Mouse (Mus musculus): ENCODE data around the gene Fubp1. TPM values are rescaled to one million over a fixed set of nuclear protein-coding genes. Genes with fewer than 3 reads are reported as not detected.

The Fubp1 gene
- total and polyA plus RNA-seq, 3 experiments = 196 to 202 TPM; not detected in 1

DNA sequence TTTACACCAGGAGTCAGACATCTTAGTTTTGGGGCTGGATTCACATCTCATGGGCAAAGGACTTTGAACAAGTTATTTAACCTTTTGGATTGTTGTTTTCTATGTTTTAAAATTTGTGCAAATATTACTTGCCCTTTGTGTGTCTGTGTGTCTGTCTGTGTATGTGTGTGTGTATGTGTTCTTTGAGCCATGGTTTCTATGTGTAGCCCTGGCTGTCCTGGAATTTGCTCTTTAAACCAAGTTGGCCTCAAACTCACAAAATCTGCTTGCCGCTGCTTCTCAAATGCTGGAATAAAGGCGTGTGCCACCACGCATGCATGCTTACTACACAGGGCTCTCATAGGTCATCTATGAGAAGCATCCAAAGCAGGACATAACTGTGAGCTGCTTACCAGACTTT, 66.7 kb downstream of the Fubp1 start:
- H3K27me3 ChIP-seq (ENCODE audit: control insufficient read depth in 1 of 2, insufficient read depth in 2 of 2, low read length in 2 of 2) = no peaks in the 10 kb centered on the region
- peaks cover 0 to 3% of the 10 kb centered on the region in 2 experiments; a peak in 1 of 4 replicates for H3K4me1 ChIP-seq (ENCODE audit: control insufficient read depth in 1 of 2, insufficient read depth in 2 of 2, low read length in 2 of 2)
- H3K9me3 ChIP-seq (replicated peaks; ENCODE audit: insufficient read depth, low read length) = no peaks in the 10 kb centered on the region
- H3K9ac ChIP-seq (ENCODE audit: control insufficient read depth, low read depth, low read length, poor library complexity, severe bottlenecking) = no peak overlapping the region
- peaks cover 2 to 5% of the 10 kb centered on the region in 2 experiments; a peak in 2 of 4 replicates for H3K36me3 ChIP-seq (ENCODE audit: control insufficient read depth in 1 of 2, insufficient read depth in 2 of 2, low read length in 2 of 2)
- H3K27ac ChIP-seq (ENCODE audit: control insufficient read depth, low read depth, low read length) = no peak overlapping the region
- TF ChIP-seq HCFC1 (IDR thresholded peaks at IDR 0.05; ENCODE audit: low read depth, low read length) = no peak
- no peak for TF ChIP-seq TCF12 (IDR thresholded peaks at IDR 0.05; ENCODE audit: low read depth, low read length)
- no peak for TF ChIP-seq CHD1 (IDR thresholded peaks at IDR 0.05; ENCODE audit: low read depth, low read length)
- no peak for TF ChIP-seq POLR2AphosphoS2 (IDR thresholded peaks at IDR 0.05; ENCODE audit: low read length)
- TF ChIP-seq JUND (IDR thresholded peaks at IDR 0.05; ENCODE audit: low read depth, low read length) = no peak
- TF ChIP-seq ELF1 (IDR thresholded peaks at IDR 0.05; ENCODE audit: low read depth, low read length) = no peak
- TF ChIP-seq ZKSCAN1 (IDR thresholded peaks at IDR 0.05; ENCODE audit: low read depth, low read length) = no peak
- TF ChIP-seq SIN3A (IDR thresholded peaks at IDR 0.05; ENCODE audit: low read length) = no peak
- TF ChIP-seq MAX (IDR thresholded peaks at IDR 0.05; ENCODE audit: low read length) = no peak
- DNase-seq (ENCODE audit: low read depth, low spot score) = no peak
- H3K4me3 ChIP-seq (ENCODE audit: control insufficient read depth in 1 of 2, insufficient read depth in 1 of 2, low read depth in 2 of 2, low read length in 2 of 2) = no peak overlapping the region
- H3K79me2 ChIP-seq (ENCODE audit: control insufficient read depth, insufficient read depth, low read length, poor library complexity) = no peaks in the 10 kb centered on the region

DNA sequence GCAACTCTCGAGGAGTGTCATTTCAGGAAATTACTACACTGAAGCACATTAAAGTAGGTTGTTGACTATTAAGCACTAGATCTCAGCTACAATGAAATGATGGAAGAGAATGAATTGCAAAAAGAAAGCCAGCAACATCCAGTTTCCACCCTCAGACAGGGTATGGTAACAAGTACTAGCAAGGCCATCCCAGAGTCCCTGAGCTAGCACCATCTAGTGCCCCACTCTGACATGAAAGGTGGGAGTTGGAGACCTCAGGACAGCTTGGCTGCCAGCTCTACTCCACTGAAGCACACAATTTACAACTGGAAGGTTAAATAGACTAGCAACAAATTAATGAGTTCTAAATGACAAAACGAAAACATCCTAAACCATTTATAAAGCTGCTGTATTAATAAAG, 67.7 kb downstream of the Fubp1 start:
- H3K9ac ChIP-seq (ENCODE audit: control insufficient read depth, low read depth, low read length, poor library complexity, severe bottlenecking) = no peak overlapping the region
- peaks cover 5% of the 10 kb centered on the region in 2 experiments; a peak in 3 of 4 replicates for H3K36me3 ChIP-seq (ENCODE audit: control insufficient read depth in 1 of 2, insufficient read depth in 2 of 2, low read length in 2 of 2)
- no peak for DNase-seq (ENCODE audit: low read depth, low spot score)
- TF ChIP-seq GABPA (IDR thresholded peaks at IDR 0.05; ENCODE audit: low read depth, low read length) (no peak), ZC3H11A (IDR thresholded peaks at IDR 0.05; ENCODE audit: low read depth, low read length) (no peak), MAX (IDR thresholded peaks at IDR 0.05; ENCODE audit: low read length) (no peak), BHLHE40 (IDR thresholded peaks at IDR 0.05; ENCODE audit: borderline replicate concordance, low read depth, low read length) (no peak), MEF2A (IDR thresholded peaks at IDR 0.05; ENCODE audit: extremely low read depth, insufficient replicate concordance, low read depth, low read length, poor library complexity, severe bottlenecking) (no peak), KAT2A (conservative IDR thresholded peaks at IDR 0.05; ENCODE audit: low read depth, low read length) (no peak), MAFK (IDR thresholded peaks at IDR 0.05; ENCODE audit: borderline replicate concordance, low read depth, low read length) (no peak), POLR2AphosphoS2 (IDR thresholded peaks at IDR 0.05; ENCODE audit: low read length) (no peak), MXI1 (IDR thresholded peaks at IDR 0.05; ENCODE audit: low read depth, low read length) (no peak), ZNF384 (IDR thresholded peaks at IDR 0.05; ENCODE audit: low read depth, low read length) (no peak), USF1 (IDR thresholded peaks at IDR 0.05; ENCODE audit: low read depth, low read length) (no peak), MAZ (IDR thresholded peaks at IDR 0.05; ENCODE audit: low read depth, low read length) (no peak), RAD21 (IDR thresholded peaks at IDR 0.05; ENCODE audit: low read depth, low read length) (no peak)
- no peak overlapping the region for H3K4me3 ChIP-seq (ENCODE audit: control insufficient read depth in 1 of 2, insufficient read depth in 1 of 2, low read depth in 2 of 2, low read length in 2 of 2)
- peaks cover 0 to 3% of the 10 kb centered on the region in 2 experiments; a peak in 1 of 4 replicates for H3K4me1 ChIP-seq (ENCODE audit: control insufficient read depth in 1 of 2, insufficient read depth in 2 of 2, low read length in 2 of 2)
- no peaks in the 10 kb centered on the region for H3K79me2 ChIP-seq (ENCODE audit: control insufficient read depth, insufficient read depth, low read length, poor library complexity)
- no peaks in the 10 kb centered on the region for H3K27me3 ChIP-seq (ENCODE audit: control insufficient read depth in 1 of 2, insufficient read depth in 2 of 2, low read length in 2 of 2)
- no peak overlapping the region for H3K27ac ChIP-seq (ENCODE audit: control insufficient read depth, low read depth, low read length)
- H3K9me3 ChIP-seq (replicated peaks; ENCODE audit: insufficient read depth, low read length) = no peaks in the 10 kb centered on the region

Data from MEL (cell line).